Mouse (Mus musculus) right cerebral cortex, adult 2 months (tissue): Measurements from ENCODE around the gene Tubgcp3.
"Not testable (repeated sequence)": the region's sequence is repeated elsewhere in the genome, so short reads cannot be mapped to it uniquely, and the experiment has no call there.

Source experiments
- DNase-seq, 2 experiments: peaks; one replicate each; pipeline ENCODE4 v3.0.0; 2021 to 2022; ENCODE audit warnings: low spot score in 2 of 2

Tubgcp3 gene

DNA sequence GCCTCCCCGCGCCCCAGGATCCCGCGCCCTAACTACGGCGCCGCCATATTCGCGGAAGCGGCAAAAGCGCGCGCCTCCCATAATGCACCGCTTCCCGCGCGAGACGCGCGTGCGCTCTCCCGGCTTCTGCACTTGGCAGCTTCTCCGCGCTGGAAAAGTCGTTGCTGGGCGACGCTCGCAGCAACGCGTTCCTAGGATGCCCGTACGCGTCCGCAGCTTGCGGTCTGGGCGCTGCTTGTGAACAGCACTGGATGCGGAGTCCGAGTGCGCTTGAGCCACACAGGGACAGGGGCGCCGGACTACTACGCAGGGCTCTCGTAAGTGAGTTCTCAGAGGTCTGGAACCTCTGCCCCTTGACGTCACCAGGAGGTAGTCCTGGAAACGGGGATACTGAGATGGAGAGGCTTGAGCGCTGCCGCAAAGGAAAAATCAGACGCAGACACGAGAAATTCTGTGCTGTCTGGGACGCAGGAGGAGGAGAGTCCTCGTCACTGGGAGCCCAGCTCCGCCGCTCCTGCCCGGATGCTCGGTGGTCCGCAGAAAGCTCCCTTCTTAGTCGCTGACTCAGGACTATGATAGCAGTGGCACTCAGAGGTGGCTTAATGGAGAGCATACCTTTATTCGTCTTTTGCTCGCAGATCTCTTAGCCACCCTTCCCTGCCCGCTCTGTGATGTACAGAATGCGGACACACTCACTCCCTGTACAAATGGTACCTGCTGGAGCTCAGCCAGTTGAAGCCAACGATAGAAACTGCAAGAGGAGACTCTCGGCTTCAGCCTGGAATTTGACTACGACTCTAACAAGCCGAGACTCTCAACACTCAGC is at the start of gene Tubgcp3:
Gene Tubgcp3 (minus strand): TSS at position 193 of the 826 bp plus-strand sequence.
- DNase-seq, result peak; percentile 89 to 91

DNA sequence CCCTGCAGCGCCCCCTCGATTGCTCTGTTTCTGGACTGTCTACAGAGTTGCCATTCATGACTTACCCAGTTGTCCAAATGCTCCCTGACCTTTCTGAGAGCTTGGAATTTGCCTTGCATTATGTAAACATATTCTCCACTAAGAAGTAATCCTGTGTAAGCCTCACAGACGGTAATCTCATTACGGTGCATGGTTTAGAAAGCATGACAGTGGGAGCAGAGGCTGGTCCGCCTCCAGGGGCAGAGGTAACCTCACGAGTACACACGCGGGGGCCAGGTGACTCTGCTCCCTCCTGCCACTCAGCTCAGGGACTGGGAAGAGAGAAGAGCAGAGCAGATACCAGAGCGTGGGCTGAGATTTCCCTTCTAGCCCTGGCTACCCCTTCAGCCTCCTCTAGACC is 47.0 kb upstream of the Tubgcp3 start:
- DNase-seq, result no peak

DNA sequence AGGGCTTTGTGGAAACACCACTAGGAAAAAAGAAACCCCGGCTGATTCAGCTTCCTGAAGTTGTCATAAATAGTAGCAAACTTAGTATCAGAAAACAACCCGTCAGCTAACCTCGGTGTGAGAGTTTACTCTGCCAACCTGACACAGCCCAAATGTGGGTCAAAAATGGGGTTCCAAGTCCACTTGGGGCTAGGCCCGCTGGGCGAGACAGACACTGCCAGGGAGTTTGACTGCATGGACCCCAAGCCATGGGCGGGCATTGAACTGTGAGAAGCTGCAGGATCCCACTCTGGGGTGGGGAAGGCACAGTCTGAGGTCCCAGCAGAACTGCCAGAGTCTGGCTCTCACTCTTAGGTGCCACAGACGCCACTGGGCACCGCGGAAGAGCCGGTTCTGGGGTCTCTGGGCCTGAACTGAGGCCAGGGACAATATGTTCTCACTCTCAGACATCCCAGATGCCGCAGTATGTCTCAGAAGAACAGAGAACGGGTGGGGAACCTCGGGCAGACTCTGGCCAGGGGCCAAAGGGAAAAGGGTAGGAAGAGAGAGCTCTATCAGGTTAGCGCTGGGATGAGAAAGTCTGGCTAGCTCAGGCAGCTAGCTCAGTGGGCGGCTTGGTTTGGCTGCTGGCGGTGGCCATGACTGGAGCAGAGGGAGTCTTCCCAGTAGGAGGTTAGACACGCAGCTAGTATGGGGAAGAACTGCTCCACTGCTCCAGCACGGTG is 44.0 kb upstream of the Tubgcp3 start:
- DNase-seq, result no peak

GRCm38 (mm10) chr8:12711623-12712022 is 39.6 kb upstream of the Tubgcp3 start:
- DNase-seq, result no peak

GRCm38 (mm10) chr8:12703597-12703996 is 31.5 kb upstream of the Tubgcp3 start:
- DNase-seq, result no peak

- DNase-seq, result no peak
Measured at GRCm38 (mm10) chr8:12702290-12702689, 30.2 kb upstream of the Tubgcp3 start.

DNA sequence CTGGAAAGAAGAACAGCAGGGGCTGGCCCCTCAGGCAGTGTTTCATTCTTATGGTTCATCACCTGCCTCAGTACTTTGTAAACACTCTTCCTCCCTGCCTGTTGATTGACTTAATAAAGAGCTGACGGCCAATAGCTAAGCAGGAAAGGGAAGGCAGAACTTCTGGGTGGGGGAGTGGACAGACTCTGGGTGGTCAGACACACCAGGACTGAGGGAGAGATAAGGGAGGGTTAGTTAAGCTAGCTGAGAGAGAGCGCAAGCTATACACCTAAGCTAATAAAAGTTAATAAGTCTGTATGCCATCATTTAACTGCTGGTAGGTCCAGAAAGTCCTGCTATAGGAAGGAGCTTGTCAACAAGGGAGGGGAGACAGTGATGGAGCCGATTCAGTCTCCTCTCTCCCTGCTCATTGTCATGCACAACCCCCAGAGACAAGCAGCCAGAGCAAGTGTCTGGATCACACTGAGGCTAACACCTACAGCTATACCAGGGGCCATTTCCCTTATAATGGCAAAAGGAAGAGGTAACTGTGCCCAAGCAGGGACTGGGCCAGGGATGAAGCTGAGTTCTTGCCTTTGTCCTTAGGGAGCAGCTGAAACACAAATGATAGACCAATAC is 26.7 kb upstream of the Tubgcp3 start:
- no peak for DNase-seq

DNA sequence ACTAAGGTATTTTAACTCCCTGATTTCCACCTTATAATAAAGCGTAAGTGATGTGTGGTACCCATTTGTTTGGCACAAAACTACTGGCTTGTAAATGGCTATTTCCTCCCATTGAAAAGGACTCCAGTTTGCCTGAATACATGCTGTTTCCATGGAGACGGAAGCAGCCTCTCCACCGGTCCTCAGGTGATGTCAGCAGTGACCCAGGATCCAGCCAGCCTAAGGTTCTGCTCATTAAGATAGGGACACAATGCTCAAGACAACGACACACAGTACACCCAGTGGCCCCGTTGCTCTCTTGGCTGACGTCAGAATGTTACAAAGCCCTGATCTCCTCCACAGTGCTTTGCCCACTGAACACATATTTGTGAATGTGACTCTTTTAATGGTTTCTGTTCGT is 16.8 kb upstream of the Tubgcp3 start:
- DNase-seq, result peak in 1 of 2 experiments; percentile 7

DNA sequence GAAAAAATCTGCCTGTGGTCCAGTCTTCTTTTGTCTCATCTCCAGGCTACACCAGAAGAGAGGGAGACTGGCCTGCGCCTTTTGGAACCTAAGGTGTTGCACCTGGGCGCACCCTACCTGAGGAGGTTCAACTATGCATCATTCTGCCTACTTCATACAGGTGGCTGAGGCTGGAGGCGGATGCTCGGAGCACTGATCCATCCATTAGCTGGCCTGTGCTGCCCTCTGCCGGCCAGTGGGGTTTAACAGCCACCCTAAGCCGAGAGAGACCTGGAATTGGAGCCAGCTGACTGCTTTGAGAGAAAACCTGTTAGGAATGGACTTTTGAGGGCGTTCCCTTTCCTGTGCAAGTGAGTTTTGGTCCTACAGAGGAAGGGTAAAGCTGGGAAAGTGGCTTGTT is 5.5 kb upstream of the Tubgcp3 start:
- peak; percentile 83 to 88 for DNase-seq

- DNase-seq, result no peak
Measured at GRCm38 (mm10) chr8:12671473-12672055, 484 bp downstream of the Tubgcp3 start.

- DNase-seq, result no peak
Measured at GRCm38 (mm10) chr8:12670965-12671364, 1.1 kb downstream of the Tubgcp3 start.

- peak; percentile 67 to 71 for DNase-seq
Measured at GRCm38 (mm10) chr8:12668832-12669231, 3.2 kb downstream of the Tubgcp3 start.

GRCm38 (mm10) chr8:12666530-12666929 is 5.5 kb downstream of the Tubgcp3 start:
- DNase-seq, result not testable (repeated sequence)

GRCm38 (mm10) chr8:12663105-12663456 is 9.0 kb downstream of the Tubgcp3 start:
- DNase-seq, result no peak

GRCm38 (mm10) chr8:12662375-12663104 is 9.5 kb downstream of the Tubgcp3 start:
- DNase-seq, result no peak

- DNase-seq, result no peak
Measured at GRCm38 (mm10) chr8:12657411-12657810, 14.6 kb downstream of the Tubgcp3 start.

- DNase-seq, result no peak
Measured at GRCm38 (mm10) chr8:12651246-12651645, 20.8 kb downstream of the Tubgcp3 start.

DNA sequence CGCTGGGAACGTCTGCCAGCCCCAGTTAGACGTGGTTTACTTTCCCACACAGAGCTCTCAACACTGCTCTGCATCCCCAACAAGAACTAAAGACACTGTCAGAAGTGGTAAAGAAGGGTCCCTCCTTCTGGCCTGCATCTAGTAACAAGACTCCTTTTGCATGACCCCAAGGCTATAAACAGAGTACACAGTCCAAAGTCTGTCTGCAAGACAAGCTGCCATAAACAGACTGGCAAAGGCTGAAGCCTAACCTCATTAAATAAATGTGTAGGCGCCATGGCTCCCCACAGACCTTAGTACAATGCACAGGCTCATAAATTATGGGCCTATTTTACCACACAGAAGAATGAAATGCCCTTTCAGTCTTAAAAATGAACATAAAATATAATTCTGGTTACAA is 21.6 kb downstream of the Tubgcp3 start:
- DNase-seq, result no peak

- DNase-seq, result no peak
Measured at GRCm38 (mm10) chr8:12648951-12649350, 23.1 kb downstream of the Tubgcp3 start.

DNA sequence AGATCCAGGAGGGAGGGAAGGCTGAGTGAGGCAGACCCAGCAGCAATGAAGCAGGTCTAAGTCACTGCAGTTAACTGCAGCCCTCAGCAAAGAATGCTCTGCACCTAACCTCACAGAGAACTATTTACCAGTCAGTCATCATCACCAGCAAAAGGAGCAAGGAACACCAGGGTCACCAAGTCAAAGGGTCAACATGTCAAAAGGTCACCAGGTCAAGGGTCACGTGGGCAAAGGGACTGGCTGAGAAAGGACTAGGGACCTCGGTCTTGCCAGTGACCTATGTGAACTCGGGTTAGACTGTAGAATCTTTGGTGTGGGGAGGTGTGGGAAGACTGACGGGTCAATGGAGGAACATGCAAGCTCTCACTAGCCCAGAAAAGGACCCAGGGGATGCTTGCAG is 25.5 kb downstream of the Tubgcp3 start:
- no peak for DNase-seq

GRCm38 (mm10) chr8:12644894-12645293 is 27.2 kb downstream of the Tubgcp3 start:
- no peak for DNase-seq

- no peak for DNase-seq
Measured at GRCm38 (mm10) chr8:12644341-12644740, 27.7 kb downstream of the Tubgcp3 start.
